Mouse (Mus musculus) adipocyte (in vitro differentiated cells): Measurements from ENCODE around the gene Olfr1289.

Experiments
- DNase-seq: peaks from one replicate; pipeline ENCODE4 v3.0.0-alpha.2; 2016; ENCODE audit warnings: low spot score

The Olfr1289 gene

DNA sequence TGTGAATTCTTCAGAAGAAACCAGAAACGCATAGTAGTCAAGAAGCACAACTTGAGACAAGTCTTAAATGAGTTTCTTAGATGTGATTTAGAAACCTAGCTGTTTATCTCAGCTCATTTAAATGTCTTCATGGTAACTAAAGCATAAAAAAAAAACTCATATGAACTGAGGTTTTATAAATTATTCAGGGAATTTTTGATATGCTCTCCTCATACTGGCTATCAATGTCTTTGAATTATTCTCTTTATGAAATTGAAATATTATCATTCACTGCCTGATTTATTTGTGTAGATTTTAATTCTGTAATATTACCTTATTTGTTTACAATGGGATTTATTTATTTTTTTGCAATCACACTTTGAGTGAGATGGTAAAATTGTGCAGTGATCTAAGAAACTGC is at the start of gene Olfr1289:
TSS of gene Olfr1289 (plus strand) at position 301 of the 400 bp plus-strand sequence.
- no peak for DNase-seq

GRCm38 (mm10) chr2:111448842-111449241 is 31.8 kb upstream of the Olfr1289 start, which contains the start of gene Olfr1287:
TSS of gene Olfr1287 (plus strand) at chr2:111449142.
- no peak for DNase-seq

DNA sequence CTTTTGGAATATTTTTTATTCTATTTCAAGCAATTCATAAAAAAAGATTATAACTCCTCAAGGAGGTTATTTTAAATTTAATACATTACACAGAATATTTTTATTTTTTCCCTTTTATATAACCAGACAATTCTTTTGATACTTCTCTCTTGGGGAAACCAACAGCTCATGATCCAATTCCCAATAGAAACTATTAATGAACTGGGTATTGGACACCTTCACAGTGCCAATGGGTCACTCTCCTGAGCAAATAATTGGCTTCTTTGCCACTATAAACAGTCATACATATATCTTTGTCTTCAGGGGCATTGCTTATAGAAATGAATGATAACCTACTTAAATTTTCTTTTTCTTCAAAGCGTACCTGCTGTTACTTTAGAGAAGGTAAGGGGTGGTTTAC is 6.8 kb upstream of the Olfr1289 start, which contains the start of gene Olfr1288:
TSS of gene Olfr1288 (plus strand) at position 301 of the 400 bp plus-strand sequence.
- no peak for DNase-seq

- DNase-seq: no peak
Observed at GRCm38 (mm10) chr2:111493729-111494128, 13.1 kb downstream of the Olfr1289 start, which contains the start of gene Olfr1290. TSS of gene Olfr1290 (minus strand) at chr2:111493829.

DNA sequence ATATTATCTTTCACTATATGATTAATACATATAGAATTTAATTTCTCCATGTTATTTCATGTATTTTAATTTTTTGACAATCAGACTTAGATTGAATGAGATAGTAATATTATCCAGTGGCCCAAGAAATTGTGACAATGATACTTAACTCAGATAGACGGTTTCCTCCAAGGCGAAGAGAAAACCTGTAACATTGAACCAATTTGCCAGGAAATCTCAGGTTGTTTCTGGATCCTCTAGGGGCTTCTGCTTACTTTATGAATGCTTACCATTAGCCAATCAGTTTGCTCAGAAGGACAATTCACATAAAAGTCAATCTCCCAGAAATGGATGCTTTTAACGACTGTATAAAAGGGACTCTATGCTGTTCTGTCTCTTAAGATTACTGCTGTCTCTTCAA is 16.3 kb downstream of the Olfr1289 start, which contains the start of gene Olfr1291-ps1:
TSS of gene Olfr1291-ps1 (plus strand) at position 301 of the 400 bp plus-strand sequence.
- no peak for DNase-seq

DNA sequence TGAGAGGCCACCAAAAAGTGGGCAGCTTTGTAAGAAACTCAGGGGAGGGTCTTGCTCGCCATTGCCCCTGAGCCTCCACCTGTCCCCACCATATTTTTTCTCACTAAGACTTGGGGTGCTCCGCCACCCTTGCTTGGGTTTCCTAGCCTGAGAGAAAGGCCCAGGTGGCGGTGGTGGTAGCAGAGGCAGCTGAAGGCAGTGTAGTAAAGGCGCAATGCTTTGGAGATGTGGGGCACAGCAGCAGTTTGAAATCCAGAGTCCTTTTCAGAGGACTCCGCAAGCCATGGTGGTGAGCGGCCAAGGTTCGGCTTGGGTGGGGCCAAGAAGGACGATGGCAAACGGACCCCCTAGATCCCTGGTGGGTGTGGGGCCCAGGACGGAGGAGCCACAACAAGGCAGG is 36.8 kb downstream of the Olfr1289 start:
- no peak for DNase-seq

DNA sequence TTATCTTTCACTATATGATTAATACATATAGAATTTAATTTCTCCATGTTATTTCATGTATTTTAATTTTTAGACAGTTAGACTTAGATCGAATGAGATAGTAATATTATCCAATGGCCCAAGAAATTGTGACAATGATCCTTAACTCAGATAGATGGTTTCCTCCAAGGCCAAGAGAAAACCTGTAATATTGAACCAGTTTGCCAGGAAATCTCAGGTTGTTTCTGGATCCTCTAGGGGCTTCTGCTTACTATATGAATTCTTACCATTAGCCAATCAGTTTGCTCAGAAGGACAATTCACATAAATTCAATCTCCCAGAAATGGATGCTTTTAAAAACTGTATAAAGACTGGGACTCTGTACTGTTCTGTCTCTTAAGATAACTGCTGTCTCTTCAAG is 44.3 kb downstream of the Olfr1289 start, which contains the start of gene Olfr1293-ps:
TSS of gene Olfr1293-ps (plus strand) at position 301 of the 400 bp plus-strand sequence.
- DNase-seq: no peak
